Mouse (Mus musculus) limb, embryonic 14.5 days (tissue): Measurements from ENCODE around the gene Stard13. TPM values are rescaled to one million over a fixed set of nuclear protein-coding genes. Genes with fewer than 3 reads are reported as not detected.

Source experiments
- ATAC-seq: fragments of 200-750 bp; cut with Nextera tagmentation; 2 replicates; pipeline ENCODE4 v1.8.0; 2017; ENCODE audit warnings: low read depth, moderate number of reproducible peaks, moderate TSS enrichment; ENCODE audit not compliant: low FRiP score
- DNase-seq: peaks from one replicate; pipeline ENCODE4 v3.0.0-alpha.2; 2015; ENCODE audit warnings: low spot score
- H3K27ac ChIP-seq: fragments of 300-500 bp; sonication (generic); replicated peaks from 2 replicates; pipeline ENCODE4 v1.5.1; 2014; ENCODE audit warnings: low read depth, mild to moderate bottlenecking, low read length, moderate library complexity, mixed read lengths
- H3K27me3 ChIP-seq: fragments of 300-500 bp; sonication (generic); 2 replicates; pipeline ENCODE4 v1.6.1; 2014; ENCODE audit warnings: low read length, mixed read lengths; ENCODE audit not compliant: control insufficient read depth, insufficient read depth
- H3K36me3 ChIP-seq: fragments of 300-500 bp; sonication (generic); 2 replicates; pipeline ENCODE4 v1.6.1; 2014; ENCODE audit warnings: mild to moderate bottlenecking, low read length, moderate library complexity, mixed read lengths; ENCODE audit not compliant: control insufficient read depth, insufficient read depth
- H3K4me1 ChIP-seq: fragments of 300-500 bp; sonication (generic); 2 replicates; pipeline ENCODE4 v1.6.1; 2014; ENCODE audit warnings: antibody characterized with exemption, low read length, mixed read lengths; ENCODE audit not compliant: control insufficient read depth, insufficient read depth
- H3K4me2 ChIP-seq: fragments of 300-500 bp; sonication (generic); replicated peaks from 2 replicates; pipeline ENCODE4 v1.6.1; 2014; ENCODE audit warnings: low read depth, mild to moderate bottlenecking, low read length, moderate library complexity; ENCODE audit not compliant: severe bottlenecking
- H3K4me3 ChIP-seq: fragments of 300-500 bp; sonication (generic); replicated peaks from 2 replicates; pipeline ENCODE4 v1.5.1; 2014; ENCODE audit warnings: low read length
- H3K9ac ChIP-seq: fragments of 300-500 bp; sonication (generic); 2 replicates; pipeline ENCODE4 v1.6.1; 2014; ENCODE audit warnings: mild to moderate bottlenecking, low read depth, low read length, moderate library complexity; ENCODE audit not compliant: severe bottlenecking
- H3K9me3 ChIP-seq: fragments of 300-500 bp; sonication (generic); 2 replicates; pipeline ENCODE4 v1.6.1; 2016; ENCODE audit warnings: low read length; ENCODE audit not compliant: control insufficient read depth
- POLR2A ChIP-seq: fragments of 200-500 bp; IDR thresholded peaks from 2 replicates; pipeline ENCODE4 v1.8.0; 2012; ENCODE audit warnings: inconsistent platforms, mild to moderate bottlenecking, moderate library complexity, borderline replicate concordance; ENCODE audit not compliant: insufficient read depth, insufficient read length; ENCODE audit errors: extremely low read depth
- WGBS: fragments of 180-500 bp; shearing (Covaris S2); extraction: QIAGEN DNeasy Blood & Tissue Kit; methylation state at CpG from one replicate; pipeline ENCODE4 v1.1.7; 2014; 5-methylcytosine and 5-hydroxymethylcytosine counted together
- polyA plus RNA-seq, 2 experiments: library from polyadenylated mRNA; depleted of rRNA in 1 of 2; stranded (reverse) in 1 of 2; unstranded in 1 of 2; fragments of >200 nt; fragmentation: Nextera tagmentation in 1 of 2; extraction: Ambion mirVana in 1 of 2; gene quantifications; 2 replicates each; pipeline versions ENCODE4 v1.2.1 to v1.2.3; 2012 to 2014

Gene Stard13
- polyA plus RNA-seq, 2 experiments: 9.0 to 17.5 TPM

- Histone ChIP-seq H3K9me3 (no peaks in the 10 kb centered on the region), H3K27ac (no peak overlapping the region), H3K9ac (no peak overlapping the region), H3K27me3 (no peaks in the 10 kb centered on the region), H3K4me1 (peaks cover 20% of the 10 kb centered on the region), H3K4me2 (no peak overlapping the region), H3K4me3 (no peak overlapping the region), H3K36me3 (peaks cover 14% of the 10 kb centered on the region)
- ATAC-seq (no peak), DNase-seq (no peak)
- TF ChIP-seq POLR2A: no peak
- WGBS: 95% methylated on average over 8 of the region's 8 CpGs
Measured at GRCm38 (mm10) chr5:151052331-151052730, 181.3 kb downstream of the Stard13 start.

- DNase-seq (peak; percentile 68), ATAC-seq (peak; percentile 60; the same call in 1 of the 2 replicates)
- H3K9me3 ChIP-seq: no peaks in the 10 kb centered on the region
- no peak for TF ChIP-seq POLR2A
- peak overlapping the region; percentile 67 for H3K27ac ChIP-seq
- H3K4me2 ChIP-seq: no peak overlapping the region; the same call in 1 of the 2 replicates
- H3K4me1 ChIP-seq: peaks cover 13% of the 10 kb centered on the region
- H3K27me3 ChIP-seq: no peaks in the 10 kb centered on the region
- peak overlapping the region; percentile 8; the same call in 1 of the 2 replicates for H3K9ac ChIP-seq
- no peak overlapping the region for H3K4me3 ChIP-seq
- 25% methylated on average over 12 of the region's 12 CpGs for WGBS
- H3K36me3 ChIP-seq: peaks cover 17% of the 10 kb centered on the region
Measured at GRCm38 (mm10) chr5:151047488-151047887, 186.1 kb downstream of the Stard13 start.

DNA sequence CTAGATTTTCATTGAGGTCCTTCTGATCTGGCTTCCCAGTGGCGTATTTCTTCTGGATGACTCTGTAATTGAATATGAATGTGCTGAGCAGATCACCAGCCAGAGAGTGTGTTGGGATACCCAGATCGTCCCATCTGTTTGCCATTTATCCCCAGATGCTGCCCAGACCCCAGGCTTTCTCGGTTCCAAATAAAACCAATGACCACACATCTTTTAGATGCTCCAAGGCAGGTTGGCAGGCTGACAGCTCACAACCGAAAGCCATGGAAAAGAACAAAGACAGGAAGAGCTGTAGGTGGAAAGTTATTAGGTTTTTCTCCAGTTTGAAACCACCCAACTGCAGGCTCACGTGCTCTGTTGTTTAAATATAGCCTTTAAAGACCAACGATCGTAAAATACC lies 186.7 kb downstream of the Stard13 start:
- peaks cover 13% of the 10 kb centered on the region for H3K4me1 ChIP-seq
- 24% methylated on average over 7 of the region's 7 CpGs for WGBS
- H3K4me2 ChIP-seq: no peak overlapping the region
- DNase-seq: peak; percentile 84
- H3K27me3 ChIP-seq: no peaks in the 10 kb centered on the region
- H3K27ac ChIP-seq: peak overlapping the region; percentile 67; the same call in 1 of the 2 replicates
- H3K9me3 ChIP-seq: no peaks in the 10 kb centered on the region
- TF ChIP-seq POLR2A: no peak
- no peak overlapping the region for H3K9ac ChIP-seq
- peaks cover 15% of the 10 kb centered on the region for H3K36me3 ChIP-seq
- no peak overlapping the region for H3K4me3 ChIP-seq
- peak; percentile 76 for ATAC-seq

DNA sequence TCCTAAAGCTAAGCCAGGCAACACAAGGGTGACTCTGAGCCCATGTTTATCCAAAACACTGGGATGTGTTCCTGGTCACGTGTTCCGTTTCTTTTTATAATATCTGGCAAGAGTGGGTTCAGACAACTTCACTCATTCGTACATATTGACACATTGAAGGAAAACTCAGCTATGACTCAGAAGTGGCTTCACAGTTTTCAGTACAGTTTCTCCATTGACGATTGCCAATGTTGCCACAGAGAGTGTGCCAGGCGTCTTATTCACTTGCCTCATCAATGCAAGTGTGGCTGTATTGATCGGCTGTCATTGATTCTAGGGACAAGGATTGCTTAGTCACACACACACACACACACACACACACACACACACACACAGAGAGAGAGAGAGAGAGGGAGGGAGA lies 187.5 kb downstream of the Stard13 start:
- H3K27me3 ChIP-seq: no peaks in the 10 kb centered on the region
- H3K27ac ChIP-seq: no peak overlapping the region
- no peak overlapping the region for H3K4me3 ChIP-seq
- TF ChIP-seq POLR2A: no peak
- DNase-seq (no peak), ATAC-seq (no peak)
- peaks cover 18% of the 10 kb centered on the region for H3K36me3 ChIP-seq
- H3K4me1 ChIP-seq: peaks cover 13% of the 10 kb centered on the region
- WGBS: 91% methylated on average over 6 of the region's 6 CpGs
- H3K4me2 ChIP-seq: no peak overlapping the region
- no peak overlapping the region for H3K9ac ChIP-seq
- H3K9me3 ChIP-seq: no peaks in the 10 kb centered on the region

- Histone ChIP-seq H3K27ac (no peak overlapping the region), H3K9me3 (no peaks in the 10 kb centered on the region), H3K4me2 (no peak overlapping the region), H3K36me3 (peaks cover 23% of the 10 kb centered on the region; the same call in 1 of the 2 replicates), H3K27me3 (no peaks in the 10 kb centered on the region), H3K9ac (no peak overlapping the region), H3K4me1 (peaks cover 10% of the 10 kb centered on the region), H3K4me3 (no peak overlapping the region)
- no peak for ATAC-seq
- WGBS: 95% methylated on average over 5 of the region's 5 CpGs
- TF ChIP-seq POLR2A: no peak
- no peak for DNase-seq
Measured at GRCm38 (mm10) chr5:151042911-151043310, 190.7 kb downstream of the Stard13 start.
